Mouse (Mus musculus) v-Abl transformed pro-B cells (cell line): Measurements from ENCODE around the gene Slc16a5.

Source experiments
- in situ Hi-C, 2 experiments: fragments of 400-800 bp; cut with MboI; formaldehyde crosslinking; loops; one replicate each; pipeline ENCODE4 v1.15.1; 2025; ENCODE audit not compliant: unreplicated experiment in 2 of 2

The Slc16a5 gene

GRCm38 (mm10) chr11:115512004-115512403, 49.7 kb downstream of the Slc16a5 start:
- in situ Hi-C loops = no loop called here

- in situ Hi-C loops = no loop called here
Observed at GRCm38 (mm10) chr11:115512407-115513183, 50.3 kb downstream of the Slc16a5 start.

DNA sequence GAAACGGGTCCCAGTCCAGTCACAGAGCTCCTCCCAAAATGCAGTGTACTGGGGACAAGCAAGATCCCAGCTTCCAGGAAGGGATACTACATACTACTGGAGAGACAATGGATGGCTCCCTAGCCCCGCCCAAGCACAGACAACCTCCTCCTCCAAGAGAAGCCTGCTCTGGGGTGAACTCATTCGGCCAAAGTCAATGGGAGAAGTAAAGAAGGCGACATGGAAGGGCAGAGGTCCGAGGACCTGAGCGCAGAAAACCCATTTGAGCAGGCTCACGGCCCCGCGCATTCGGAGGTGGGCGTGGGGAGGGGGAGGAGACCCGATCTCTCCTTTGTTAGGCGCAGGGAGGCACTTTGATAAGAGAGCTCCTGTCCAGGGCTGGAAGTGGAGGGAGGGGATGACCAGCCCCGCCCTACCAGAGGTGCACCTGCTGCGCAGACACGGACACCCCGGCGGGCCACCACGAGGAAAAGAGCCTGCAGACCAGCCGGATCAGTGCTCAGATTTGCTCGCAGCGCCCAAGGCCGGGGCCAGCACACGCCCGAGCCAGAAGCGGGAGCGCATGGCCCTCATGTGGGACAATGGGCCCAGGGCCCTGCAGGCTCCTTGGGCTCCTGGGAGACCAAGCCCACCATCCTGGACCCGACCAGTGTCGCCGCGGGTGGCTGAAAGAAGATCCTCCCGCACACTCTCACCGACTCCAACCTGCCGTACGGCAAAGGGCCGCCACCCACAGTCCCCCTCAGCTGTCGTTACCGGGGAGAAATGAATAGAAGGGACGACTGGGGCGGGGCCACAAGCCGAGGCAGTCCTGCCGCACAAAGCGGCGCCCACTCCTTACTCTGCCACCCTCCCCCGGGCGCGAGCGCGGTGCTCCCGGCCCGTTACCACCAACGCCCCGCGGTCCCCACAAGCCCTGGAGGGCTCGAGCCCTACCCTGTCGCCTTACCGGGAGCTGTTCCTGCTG, 51.3 kb downstream of the Slc16a5 start:
- in situ Hi-C loops = no loop called here

DNA sequence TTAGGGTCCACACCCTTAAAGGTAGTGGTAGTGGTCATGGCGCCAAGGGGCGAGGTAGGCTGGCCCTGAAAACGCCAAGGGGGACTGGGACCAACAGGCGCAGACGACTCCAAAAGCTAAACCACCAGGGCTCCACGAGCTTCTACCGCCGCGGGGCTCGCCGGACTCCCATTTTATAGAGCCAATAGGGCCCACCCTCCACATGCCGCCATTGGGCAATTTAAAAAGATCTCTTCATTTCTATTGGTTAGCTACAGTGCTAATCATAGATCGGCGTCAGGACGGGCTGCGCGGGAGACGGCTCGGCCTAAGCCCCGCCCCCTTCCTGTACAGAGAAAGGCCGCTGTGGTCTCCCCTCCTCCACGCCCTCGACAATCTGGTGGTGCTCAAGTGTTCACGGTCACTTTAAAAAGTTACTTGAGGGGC, 52.0 kb downstream of the Slc16a5 start, which contains the start of gene Jpt1:
Jpt1 (minus strand) TSS at position 150 of the 426 bp plus-strand sequence.
- in situ Hi-C loops = no loop called here

DNA sequence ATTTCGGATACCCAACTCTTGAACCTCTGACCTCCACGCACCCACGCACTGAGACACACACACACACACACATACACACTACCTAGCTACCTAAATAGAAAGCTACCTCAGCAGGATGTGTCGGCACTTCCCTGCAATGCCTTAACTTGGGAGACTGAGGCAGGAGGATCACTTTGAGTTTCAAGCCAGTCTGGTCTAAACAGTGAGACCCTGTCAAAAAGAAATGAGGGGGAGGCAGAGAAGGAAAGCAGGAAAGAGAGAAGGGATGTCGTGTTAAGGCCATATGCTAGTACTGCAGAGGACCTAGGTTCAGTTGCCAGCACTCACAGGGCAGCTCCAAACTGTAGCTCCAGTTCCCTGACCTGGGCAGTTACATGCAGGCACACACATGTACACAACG, 52.7 kb downstream of the Slc16a5 start:
- in situ Hi-C loops = no loop called here

DNA sequence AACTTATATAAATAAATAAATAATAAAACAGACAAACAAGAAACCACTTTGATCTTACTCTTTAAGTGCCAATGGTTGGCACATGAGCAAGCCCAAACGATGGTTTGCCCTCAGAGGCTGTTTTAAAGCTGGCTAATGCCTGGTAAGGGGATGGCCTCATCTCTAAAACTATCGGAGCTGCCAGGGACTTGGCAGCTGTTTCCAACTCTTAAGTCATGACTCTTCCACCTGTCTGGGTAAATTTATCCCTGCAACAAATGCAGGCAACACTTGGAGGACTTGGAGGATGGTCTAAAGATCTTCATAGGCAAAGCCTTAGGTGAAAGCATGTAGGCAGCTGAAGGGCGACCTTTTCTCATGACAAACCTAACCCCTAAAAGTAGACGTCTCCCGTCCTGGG, 54.7 kb downstream of the Slc16a5 start:
- in situ Hi-C loops = no loop called here

DNA sequence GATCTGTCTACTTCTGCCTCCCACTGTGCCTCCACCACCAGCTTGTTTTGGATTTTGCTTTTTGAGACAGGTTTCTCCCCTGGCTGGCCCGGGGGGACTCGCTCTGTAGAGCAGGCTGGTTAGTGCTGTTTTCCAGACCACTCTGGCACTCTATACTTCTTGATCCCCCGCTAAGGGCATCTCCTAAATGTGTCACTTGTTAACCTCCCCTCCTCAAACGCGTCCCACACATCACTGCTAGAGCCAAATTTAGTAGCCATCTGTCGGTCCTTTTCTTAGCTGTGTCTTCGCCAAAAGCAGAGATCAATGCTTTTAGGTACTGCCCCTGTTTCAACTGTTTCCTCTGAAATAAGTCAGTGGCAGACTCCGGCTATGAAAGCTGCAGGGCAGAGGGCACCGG, 56.4 kb downstream of the Slc16a5 start:
- in situ Hi-C loops = no loop called here

DNA sequence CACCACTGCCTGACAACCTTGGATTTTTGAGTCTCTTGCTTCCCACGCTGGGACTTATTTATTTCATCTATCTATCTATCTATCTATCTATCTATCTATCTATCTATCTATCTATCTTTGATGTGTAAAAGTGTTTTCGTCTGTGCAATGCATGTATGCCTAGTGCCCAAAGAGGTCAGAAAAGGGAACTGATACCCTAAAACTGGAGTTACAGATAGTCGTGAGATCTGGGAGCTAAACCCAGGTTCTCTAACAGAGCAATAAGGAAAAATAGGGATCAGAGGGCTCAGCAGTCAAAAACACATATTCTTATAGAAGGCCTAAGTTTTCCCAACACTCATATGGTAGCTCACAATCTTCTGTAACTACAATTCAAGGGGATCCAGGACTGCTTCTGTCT, 57.3 kb downstream of the Slc16a5 start:
- in situ Hi-C loops = no loop called here

DNA sequence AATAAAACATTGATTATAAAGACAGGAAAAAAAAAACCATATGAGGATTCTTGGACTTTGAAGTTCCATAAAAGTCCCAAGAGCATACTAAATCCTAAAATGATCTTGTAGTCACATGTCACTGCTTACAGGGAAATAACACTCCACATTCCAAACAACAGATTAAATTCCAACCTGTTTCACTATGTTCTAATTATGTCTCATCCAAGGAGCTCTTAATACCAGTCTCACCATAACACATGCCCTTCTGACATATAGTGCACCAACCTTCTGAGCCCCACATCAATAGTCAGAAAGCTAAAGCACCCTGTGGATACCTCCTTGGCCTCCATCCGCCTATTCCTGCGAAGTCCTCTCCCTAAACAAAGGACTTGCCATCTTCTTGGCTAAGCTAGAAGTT, 57.9 kb downstream of the Slc16a5 start:
- in situ Hi-C loops = no loop called here

DNA sequence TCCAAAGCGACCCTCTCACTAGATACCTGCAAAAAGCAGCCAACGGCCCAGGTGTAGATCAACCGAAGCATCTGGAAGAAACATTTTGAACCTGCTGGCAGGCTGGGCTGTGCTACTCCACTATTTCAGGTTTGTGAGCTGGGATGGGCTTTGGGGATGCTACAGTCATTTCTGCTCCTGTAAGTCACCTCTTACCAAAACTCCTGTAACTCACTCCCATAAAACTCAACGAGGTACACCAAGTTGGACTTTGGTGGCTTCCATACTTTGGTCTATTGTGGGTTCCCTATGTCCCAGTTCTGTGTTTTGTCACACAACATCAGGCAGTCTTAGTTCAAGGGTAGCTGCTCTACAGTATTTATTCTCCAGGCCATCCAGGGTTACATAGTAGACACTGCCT, 58.8 kb downstream of the Slc16a5 start:
- in situ Hi-C loops = no loop called here

DNA sequence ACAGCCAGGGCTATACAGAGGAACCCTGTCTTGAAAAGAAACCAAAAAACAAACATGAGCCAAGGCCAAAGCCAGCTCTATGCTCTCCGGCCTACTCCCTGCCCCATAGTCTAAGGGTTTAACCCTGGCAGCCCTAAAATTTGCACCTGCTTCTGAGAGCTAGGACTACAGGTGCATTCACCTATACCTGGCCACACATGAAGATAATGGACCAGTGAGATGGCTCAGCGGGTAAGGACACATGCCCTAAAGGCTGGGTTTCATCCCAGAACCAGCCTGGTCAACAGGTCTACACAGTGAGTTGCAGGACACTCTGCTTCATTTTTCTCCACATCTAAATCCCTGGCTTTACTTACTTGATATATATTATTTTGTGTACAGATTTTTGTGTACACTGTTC, 60.0 kb downstream of the Slc16a5 start:
- in situ Hi-C loops = no loop called here

GRCm38 (mm10) chr11:115522703-115523102, 60.4 kb downstream of the Slc16a5 start:
- in situ Hi-C loops = no loop called here
